Mouse (Mus musculus) spleen, embryonic (tissue): ENCODE results near the gene Gm3173.
"Not testable (repeated sequence)": the region's sequence is repeated elsewhere in the genome, so short reads cannot be mapped to it uniquely, and the experiment has no call there.

ENCODE experiments used
- CTCF ChIA-PET: fragments of 350-600 bp; sonication (Branson Sonifier 250); formaldehyde crosslinking; loops from one replicate; lab custom pipeline; 2022; lab: Charles Lee

The Gm3173 gene

DNA sequence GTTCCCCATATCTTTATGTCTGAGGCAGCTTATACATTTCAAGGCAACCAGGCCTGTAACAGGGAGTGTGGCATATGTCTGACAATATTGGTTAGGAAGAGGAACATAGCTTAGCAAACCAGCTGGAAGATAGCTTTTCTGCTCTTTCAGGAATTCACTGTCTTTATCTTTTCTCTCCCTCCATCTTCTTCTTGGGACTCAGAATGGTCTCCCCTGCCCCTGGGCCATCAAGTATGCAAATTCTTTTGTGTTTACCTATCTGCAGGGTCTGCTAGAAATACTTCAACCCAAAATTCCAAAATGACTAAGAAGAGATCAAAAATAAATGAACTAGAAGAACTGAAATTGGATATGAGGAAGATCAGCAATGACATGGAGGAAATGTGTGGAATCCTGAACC is at the start of gene Gm3173:
TSS of gene Gm3173 (plus strand) at position 301 of the 400 bp plus-strand sequence.
- CTCF ChIA-PET = not testable (repeated sequence)

DNA sequence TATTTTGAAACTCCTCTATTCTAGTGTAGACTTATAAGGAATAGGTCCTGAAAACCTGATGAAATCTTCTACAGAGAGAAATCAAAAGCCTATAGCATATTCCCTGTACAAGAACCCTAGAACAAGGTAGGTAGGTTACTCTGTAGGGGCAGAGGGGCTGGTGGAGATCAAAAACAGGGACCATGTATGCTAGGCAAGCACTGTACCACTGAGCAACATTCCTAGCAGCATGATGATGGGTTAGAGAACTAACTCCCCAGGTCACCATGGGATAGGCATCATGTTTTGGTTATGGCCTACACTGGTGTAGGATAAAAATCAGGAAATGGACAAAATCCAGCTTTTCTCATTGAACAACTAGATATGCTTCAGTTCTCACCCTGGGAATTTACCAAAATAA is 45.2 kb upstream of the Gm3173 start:
- CTCF ChIA-PET = not testable (repeated sequence)

DNA sequence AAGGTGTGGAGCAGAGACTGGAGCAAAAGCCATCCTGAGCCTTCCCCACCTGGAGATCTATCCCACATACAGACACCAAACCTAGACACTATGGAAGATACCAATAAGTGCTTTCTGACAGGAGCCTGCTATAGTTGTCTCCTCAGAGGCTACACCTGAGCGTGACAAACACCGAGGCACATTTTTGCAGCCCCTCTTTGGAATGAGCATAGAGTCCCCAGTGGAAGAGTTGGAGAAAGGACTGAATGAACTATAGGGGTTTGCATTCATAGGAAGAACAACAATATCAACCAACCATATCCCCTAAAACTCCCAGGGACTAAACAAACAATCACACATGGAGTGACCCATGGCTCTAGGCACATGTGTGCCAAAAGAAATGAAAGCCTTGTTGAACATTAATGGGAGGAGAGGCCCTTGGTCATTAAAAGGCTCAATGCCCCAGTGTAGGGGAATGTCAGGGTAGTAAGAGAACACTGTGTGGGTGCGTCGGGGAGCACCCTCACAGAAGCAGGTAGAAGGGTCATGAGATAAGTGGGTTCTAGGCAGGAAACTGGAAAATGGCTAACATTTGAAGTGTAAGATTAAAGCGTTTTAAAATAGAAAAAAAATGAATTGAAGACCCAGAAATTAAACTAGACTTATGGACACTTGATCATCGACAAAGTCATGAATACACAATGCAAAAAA is 37.8 kb upstream of the Gm3173 start:
- CTCF ChIA-PET = not testable (repeated sequence)

DNA sequence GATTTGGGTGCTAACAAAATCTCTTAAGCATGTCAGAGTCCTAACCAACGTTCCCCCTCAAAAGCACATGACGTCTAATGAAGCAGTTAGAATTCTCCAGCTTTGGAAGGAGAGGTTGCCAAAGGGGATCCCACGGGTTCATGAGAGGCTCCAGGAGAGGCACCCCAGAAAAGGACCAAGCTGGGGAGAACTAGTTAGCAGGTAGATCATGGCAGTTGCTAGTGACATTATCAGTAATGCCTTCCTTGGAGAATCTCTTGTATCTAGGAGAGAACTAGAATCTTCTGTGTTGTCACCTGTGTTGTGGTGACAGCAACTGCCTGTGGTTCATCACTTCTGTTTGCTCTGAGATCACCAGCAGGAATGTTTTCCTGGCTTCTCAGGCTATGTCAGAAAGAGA is 33.6 kb upstream of the Gm3173 start, which contains the start of gene Gm3159:
TSS of gene Gm3159 (plus strand) at position 301 of the 400 bp plus-strand sequence.
- CTCF ChIA-PET = not testable (repeated sequence)

DNA sequence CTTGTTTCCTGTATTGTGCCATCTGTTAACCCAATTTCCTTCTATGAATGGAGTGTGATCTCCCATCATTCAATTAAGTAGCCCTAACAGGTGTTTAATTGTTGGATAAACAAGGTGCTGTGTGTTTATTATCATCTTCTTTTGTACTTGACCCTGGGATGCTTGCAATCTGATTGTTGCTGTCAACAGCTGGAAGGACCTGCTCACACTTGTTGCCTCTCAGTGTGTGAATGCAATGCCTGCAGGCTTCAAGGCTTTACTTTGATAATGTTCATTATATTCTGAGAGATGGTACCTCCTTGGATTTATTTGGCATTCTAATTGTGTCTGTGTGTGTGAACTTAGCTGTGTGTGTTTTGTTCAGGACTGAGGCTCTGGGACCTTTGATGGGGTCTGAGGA is 32.2 kb upstream of the Gm3173 start:
- CTCF ChIA-PET = not testable (repeated sequence)

DNA sequence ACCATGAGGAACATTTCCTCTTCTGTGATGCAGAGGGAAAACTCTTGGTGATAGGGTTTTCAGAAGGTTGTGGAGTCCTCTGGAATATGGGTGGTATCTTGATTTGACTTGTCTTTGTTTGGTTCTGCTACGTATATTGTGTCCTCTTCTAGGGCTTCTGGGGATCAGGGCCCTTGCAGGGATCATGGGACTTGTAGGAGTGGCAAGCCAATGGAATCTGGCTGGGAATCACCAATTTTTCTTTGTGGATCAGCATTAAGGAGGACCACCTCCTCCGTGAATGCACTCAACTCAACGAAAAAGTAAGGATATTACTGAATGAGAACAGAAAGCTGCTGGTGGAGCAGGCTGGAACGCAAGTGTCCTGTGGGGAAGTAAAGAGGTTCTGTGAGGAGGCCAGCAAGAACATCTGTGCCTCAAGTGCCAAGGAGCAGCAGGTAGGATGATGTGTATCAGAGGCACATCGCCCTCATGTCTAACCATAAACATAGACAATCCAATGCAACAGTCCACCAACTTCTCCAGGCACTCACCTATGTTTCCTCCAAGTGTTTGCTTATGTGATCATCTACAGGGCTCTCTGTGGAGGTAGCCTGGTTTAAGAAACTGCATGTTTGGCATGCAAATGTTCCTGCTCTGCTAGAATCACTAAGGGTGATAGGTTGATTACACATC is 30.5 kb upstream of the Gm3173 start:
- CTCF ChIA-PET = not testable (repeated sequence)

DNA sequence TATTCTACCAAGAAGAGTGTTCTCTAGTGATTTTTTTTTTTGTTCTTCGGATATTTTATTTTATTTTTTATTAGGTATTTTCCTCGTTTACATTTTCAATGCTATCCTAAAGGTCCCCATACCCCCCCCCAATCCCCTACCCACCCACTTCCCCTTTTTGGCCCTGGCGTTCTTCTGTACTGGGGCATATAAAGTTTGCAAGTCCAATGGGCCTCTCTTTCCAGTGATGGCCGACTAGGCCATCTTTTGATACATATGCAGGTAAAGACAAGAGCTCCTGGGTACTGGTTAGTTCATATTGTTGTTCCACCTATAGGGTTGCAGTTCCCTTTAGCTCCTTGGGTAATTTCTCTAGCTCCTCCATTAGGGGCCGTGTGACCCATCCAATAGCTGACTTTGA is 29.5 kb upstream of the Gm3173 start:
- CTCF ChIA-PET = not testable (repeated sequence)

DNA sequence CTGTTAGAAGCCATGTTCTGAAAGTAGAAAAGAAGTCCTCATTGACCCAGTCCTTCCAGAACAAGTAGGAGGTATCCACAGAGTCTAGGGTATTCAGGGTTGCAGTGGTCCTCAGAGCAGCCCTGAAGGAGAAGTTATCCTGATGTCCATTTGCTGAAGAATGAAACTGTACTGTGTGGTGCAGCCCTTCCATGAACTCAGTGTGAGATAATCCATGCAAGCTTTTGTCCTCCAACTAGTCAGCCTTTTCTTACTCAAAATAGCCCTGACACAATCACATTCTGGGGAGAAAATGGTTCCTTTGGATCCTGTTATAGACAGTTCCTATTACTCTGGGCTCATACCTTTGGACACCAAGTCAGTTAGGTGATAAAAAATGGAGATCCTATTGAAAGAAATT is 27.0 kb upstream of the Gm3173 start:
- CTCF ChIA-PET = not testable (repeated sequence)

DNA sequence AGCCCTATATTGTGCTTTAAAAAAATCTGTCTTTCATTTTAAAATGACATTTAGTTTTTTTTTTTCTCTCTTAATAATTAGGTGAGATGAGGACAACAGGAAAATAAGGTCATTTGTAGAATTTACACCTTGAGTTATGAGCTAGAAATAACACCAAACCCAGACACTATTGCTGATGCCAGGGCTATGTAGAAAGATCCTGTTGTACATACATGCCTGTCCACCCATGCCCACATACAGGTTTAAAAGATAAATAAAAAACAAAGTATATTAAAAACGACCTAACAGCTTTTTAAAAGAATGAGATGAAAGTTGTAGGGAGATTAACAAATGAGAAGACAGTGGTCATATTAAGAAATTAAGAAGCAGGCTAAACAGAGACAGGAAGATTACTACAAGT is 20.9 kb upstream of the Gm3173 start:
- CTCF ChIA-PET = not testable (repeated sequence)

DNA sequence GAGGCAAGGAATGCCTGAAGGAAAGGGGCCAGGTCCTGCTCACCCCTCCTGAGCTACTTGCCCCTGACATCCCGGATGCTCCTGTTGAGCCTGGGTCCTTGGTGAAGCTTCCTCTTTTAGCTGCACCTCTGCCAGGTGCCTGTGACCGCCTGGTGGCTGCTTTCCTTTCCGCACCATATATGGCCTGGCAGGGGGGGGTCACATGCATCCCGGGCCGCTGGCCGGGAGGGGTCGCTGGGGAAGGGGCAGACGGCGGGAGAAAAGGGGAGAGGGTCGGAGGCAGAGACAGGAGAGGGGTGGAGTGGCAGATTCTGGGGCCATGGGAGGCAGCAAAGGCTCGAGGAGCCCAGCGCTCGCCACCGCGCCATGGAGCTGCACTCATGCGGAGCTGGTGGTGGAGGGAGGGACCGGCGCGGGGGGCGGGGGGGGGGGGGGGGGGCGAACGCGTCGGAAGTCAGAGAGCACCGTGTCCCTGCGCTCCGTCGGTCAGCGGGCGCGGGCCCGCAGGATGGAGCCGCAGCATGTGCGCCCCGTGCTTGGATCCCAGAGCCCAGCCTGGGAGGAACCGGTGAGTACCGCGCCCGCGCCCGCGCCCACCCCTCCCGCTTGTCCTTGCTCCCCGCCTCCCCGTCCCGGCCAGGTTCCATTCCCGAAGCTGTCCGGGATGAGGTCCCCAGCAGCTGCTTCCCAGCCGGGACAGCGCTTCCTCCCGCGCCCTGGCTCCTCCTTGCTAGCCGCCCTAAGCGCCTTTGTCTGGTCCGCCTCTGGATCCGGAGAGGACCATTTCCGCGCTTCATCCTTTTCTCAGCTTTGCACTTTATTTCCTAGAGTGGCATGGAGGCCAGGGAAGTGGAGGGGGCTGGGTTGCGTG is 15.6 kb upstream of the Gm3173 start, which contains the start of gene Gm3164:
TSS of gene Gm3164 (plus strand) at position 484 of the 871 bp plus-strand sequence.
- CTCF ChIA-PET = not testable (repeated sequence)

DNA sequence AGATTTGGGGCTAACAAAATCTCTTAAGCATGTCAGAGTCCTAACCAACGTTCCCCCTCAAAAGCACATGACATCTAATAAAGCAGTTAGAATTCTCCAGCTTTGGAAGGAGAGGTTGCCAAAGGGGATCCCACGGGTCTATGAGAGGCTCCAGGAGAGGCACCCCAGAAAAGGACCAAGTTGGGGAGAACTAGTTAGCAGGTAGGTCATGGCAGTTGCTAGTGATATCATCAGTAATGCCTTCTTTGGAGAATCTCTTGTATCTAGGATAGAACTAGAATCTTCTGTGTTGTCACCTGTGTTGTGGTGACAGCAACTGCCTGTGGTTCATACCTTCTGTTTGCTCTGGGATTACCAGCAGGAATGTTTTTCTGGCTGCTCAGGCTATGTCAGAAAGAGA is 50.7 kb downstream of the Gm3173 start, which contains the start of gene Gm3182:
TSS of gene Gm3182 (plus strand) at position 301 of the 400 bp plus-strand sequence.
- CTCF ChIA-PET = not testable (repeated sequence)

DNA sequence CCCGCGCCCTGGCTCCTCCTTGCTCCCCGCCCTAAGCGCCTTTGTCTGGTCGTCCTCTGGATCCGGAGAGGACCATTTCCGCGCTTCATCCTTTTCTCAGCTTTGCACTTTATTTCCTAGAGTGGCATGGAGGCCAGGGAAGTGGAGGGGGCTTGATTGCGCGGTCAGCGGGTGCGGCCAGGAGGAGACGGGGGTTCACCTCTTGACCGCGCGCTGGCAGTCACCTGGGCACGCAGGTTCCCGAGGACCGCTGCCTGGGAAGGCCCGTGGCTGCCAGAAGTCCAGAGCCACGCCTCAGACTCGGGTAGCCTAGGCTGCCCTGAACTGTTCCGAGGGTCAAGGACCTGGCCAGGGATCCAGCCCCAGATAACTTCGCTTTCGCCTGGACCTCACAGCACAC is 68.6 kb downstream of the Gm3173 start:
- CTCF ChIA-PET = not testable (repeated sequence)

DNA sequence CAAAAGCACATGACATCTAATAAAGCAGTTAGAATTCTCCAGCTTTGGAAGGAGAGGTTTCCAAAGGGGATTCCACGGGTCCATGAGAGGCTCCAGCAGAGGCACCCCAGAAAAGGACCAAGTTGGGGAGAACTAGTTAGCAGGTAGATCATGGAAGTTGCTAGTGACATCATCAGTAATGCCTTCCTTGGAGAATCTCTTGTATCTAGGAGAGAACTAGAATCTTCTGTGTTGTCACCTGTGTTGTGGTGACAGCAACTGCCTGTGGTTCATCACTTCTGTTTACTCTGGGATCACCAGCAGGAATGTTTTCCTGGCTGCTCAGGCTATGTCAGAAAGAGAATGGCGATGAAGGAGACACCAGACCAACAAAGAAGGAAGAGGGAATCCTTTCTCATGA is 124.3 kb downstream of the Gm3173 start, which contains the start of gene Gm3047:
TSS of gene Gm3047 (plus strand) at position 301 of the 400 bp plus-strand sequence.
- CTCF ChIA-PET = not testable (repeated sequence)
